Mouse (Mus musculus) spleen, adult 10 weeks (tissue): ENCODE measurements around the gene Tcaf2. TPM values are rescaled to one million over a fixed set of nuclear protein-coding genes. Genes with fewer than 3 reads are reported as not detected.

ENCODE experiments used
- polyA plus RNA-seq: library from polyadenylated mRNA; stranded (reverse); fragments of 350-450 nt; fragmentation: Illumina TruSeq; extraction: RNeasy Lipid Tissue Mini Kit (QIAGEN cat#74804); gene quantifications from one replicate; pipeline ENCODE4 v1.2.3, GENCODE M21; 2015; ENCODE audit warnings: low replicate concordance; ENCODE audit not compliant: insufficient read depth

The Tcaf2 gene
- polyA plus RNA-seq = 1.8 TPM

DNA sequence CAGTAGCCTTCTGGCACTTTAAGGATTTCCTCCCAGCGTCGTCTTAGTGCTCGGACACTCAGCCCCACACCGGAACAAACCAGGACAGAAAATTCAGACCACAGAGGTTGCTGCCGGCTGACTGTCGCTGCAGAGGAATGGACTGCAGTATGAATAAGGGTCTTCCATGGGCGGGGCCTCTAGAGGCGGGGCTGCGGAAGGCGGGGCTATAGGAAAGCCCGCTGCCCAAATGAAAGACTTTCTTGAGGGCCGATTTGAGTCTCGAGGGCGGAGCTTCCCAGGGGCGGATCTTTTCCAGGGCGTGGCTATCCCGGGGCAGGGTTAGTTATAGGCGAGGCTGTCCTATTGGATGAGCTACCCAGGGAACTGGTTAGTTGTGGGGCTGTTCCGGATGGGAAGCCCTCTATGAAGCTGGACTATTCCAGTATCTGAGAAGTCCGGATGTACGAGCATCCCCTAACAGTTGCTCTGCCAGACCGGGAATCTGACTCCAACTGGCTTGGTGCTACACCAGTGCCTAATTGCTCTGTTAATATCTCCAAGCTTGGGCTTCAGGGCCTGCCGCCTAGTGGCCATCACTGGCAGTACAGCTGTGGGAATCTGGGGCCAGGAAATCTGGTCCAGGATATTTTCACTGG lies at the start of gene Tcaf2:
Gene Tcaf2 (minus strand): TSS at position 343 of the 638 bp plus-strand sequence.

DNA sequence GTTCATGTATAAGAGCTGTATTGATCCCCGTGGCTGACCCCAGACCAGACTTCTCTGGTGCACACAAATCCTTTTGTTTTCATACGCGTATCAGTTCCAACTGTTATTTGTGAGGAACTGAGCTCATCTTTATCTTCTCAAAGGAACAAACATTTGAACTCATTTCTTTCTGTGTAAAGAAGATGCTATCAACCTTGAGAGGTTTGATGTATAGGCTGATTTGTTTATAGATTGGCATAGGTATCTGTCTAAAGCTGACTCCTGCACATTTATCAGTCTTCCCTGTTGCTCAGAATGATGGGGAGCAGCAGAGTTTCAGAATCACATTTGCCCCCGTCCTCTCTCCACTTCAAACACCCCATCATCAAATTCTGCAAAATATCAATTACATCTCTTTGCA lies 47.5 kb downstream of the Tcaf2 start, which contains the start of gene Tcaf3:
Gene Tcaf3 (minus strand): TSS at position 101 of the 400 bp plus-strand sequence.

Other genes with a start within 250 kb of the Tcaf2 start
- gene Tas2r143, start 245.0 kb downstream of the Tcaf2 start, polyA plus RNA-seq = not detected
- gene Tas2r135, start 239.8 kb downstream of the Tcaf2 start, polyA plus RNA-seq = not detected
- gene Tas2r126, start 210.7 kb downstream of the Tcaf2 start, polyA plus RNA-seq = not detected
- not detected for gene Olfr458, start 180.1 kb downstream of the Tcaf2 start, polyA plus RNA-seq
- gene Olfr457, start 168.9 kb downstream of the Tcaf2 start, polyA plus RNA-seq = not detected
- not detected for gene Olfr456, start 158.0 kb downstream of the Tcaf2 start, polyA plus RNA-seq
- gene Olfr455, start 97.7 kb downstream of the Tcaf2 start, polyA plus RNA-seq = not detected
- gene Tcaf3, start 47.6 kb downstream of the Tcaf2 start, polyA plus RNA-seq = not detected
- gene Tcaf1, start 64.8 kb upstream of the Tcaf2 start, polyA plus RNA-seq = 8.8 TPM
- not detected for gene Olfr453, start 94.1 kb upstream of the Tcaf2 start, polyA plus RNA-seq
- gene Olfr38, start 111.2 kb upstream of the Tcaf2 start, polyA plus RNA-seq = not detected
- gene Olfr452, start 139.8 kb upstream of the Tcaf2 start, polyA plus RNA-seq = not detected
- not detected for gene Olfr450, start 166.7 kb upstream of the Tcaf2 start, polyA plus RNA-seq
- gene Olfr449, start 189.1 kb upstream of the Tcaf2 start, polyA plus RNA-seq = not detected
- not detected for gene Olfr448, start 245.2 kb upstream of the Tcaf2 start, polyA plus RNA-seq